Mouse (Mus musculus) monocyte, adult 2 months (primary cell): Measurements from ENCODE around the gene Ccdc62.

Source experiments
- DNase-seq, 2 experiments: peaks; one replicate each; pipeline ENCODE4 v3.0.0; 2022; ENCODE audit warnings: low spot score in 2 of 2, low read depth in 1 of 2

The Ccdc62 gene

GRCm38 (mm10) chr5:123998370-123998769, 67.9 kb downstream of the Ccdc62 start:
- no peak for DNase-seq

GRCm38 (mm10) chr5:124000824-124001223, 70.3 kb downstream of the Ccdc62 start:
- DNase-seq, result peak; percentile 62 to 84

GRCm38 (mm10) chr5:124001274-124001673, 70.8 kb downstream of the Ccdc62 start:
- no peak for DNase-seq

GRCm38 (mm10) chr5:124002876-124003275, 72.4 kb downstream of the Ccdc62 start:
- no peak for DNase-seq

- no peak for DNase-seq
Measured at GRCm38 (mm10) chr5:124003375-124003774, 72.9 kb downstream of the Ccdc62 start.

- no peak for DNase-seq
Measured at GRCm38 (mm10) chr5:124004356-124005150, 74.1 kb downstream of the Ccdc62 start.

GRCm38 (mm10) chr5:124005151-124005500, 74.6 kb downstream of the Ccdc62 start:
- DNase-seq, result no peak

GRCm38 (mm10) chr5:124005591-124005990, 75.1 kb downstream of the Ccdc62 start:
- DNase-seq, result no peak

GRCm38 (mm10) chr5:124006082-124006873, 75.8 kb downstream of the Ccdc62 start:
- DNase-seq, result no peak

- DNase-seq, result no peak
Measured at GRCm38 (mm10) chr5:124006891-124007491, 76.5 kb downstream of the Ccdc62 start.

- DNase-seq, result no peak
Measured at GRCm38 (mm10) chr5:124010077-124010476, 79.6 kb downstream of the Ccdc62 start.

- DNase-seq, result no peak
Measured at GRCm38 (mm10) chr5:124010910-124011655, 80.6 kb downstream of the Ccdc62 start.

- no peak for DNase-seq
Measured at GRCm38 (mm10) chr5:124011927-124012326, 81.4 kb downstream of the Ccdc62 start.

GRCm38 (mm10) chr5:124012885-124013284, 82.4 kb downstream of the Ccdc62 start:
- no peak for DNase-seq

- no peak for DNase-seq
Measured at GRCm38 (mm10) chr5:124013747-124014146, 83.3 kb downstream of the Ccdc62 start.

GRCm38 (mm10) chr5:124014180-124014579, 83.7 kb downstream of the Ccdc62 start:
- no peak for DNase-seq

GRCm38 (mm10) chr5:124014791-124015251, 84.3 kb downstream of the Ccdc62 start:
- peak in 1 of 2 experiments; percentile 66 for DNase-seq

- no peak for DNase-seq
Measured at GRCm38 (mm10) chr5:124015727-124016126, 85.2 kb downstream of the Ccdc62 start.

GRCm38 (mm10) chr5:124016291-124016821, 85.9 kb downstream of the Ccdc62 start:
- DNase-seq, result no peak

- no peak for DNase-seq
Measured at GRCm38 (mm10) chr5:124017941-124018340, 87.5 kb downstream of the Ccdc62 start.

- no peak for DNase-seq
Measured at GRCm38 (mm10) chr5:124018651-124019050, 88.2 kb downstream of the Ccdc62 start.
